11 mouse cellular contexts compared by ENCODE assay signal in genomic region chr2:71878943-71879342, GRCm38 (mm10).
"Had no signal": no experiment of that assay in that cellular context is flagged by ENCODE, and none has a peak within 500 bp of the region (broad histone marks: within the 10 kb centered on the region; RNA-seq: fewer than 3 reads in every experiment).

No protein-coding gene starts in this region.

- H3K4me3 ChIP-seq: layer of hippocampus, adult 2 months; limb, embryonic 12.5 days; lung, embryonic 15.5 days; midbrain, embryonic 13.5 days had no signal

- ATAC-seq: midbrain, embryonic 13.5 days had no signal

- H3K4me2 ChIP-seq: limb, embryonic 12.5 days; lung, embryonic 15.5 days; midbrain, embryonic 13.5 days had no signal

- H3K9ac ChIP-seq: limb, embryonic 12.5 days; lung, embryonic 15.5 days; midbrain, embryonic 13.5 days had no signal

- DNase-seq: kidney, adult 18-20 months; kidney, postnatal 10 days; kidney, postnatal 4 days; lung, postnatal 14 days; thymus, adult 2 months; thymus, postnatal 25 days had no signal

- H3K27me3 ChIP-seq: limb, embryonic 12.5 days; lung, embryonic 15.5 days had no signal

- H3K27ac ChIP-seq: layer of hippocampus, adult 2 months; limb, embryonic 12.5 days; lung, embryonic 15.5 days; macrophage; midbrain, embryonic 13.5 days had no signal

- H3K9me3 ChIP-seq: limb, embryonic 12.5 days; lung, embryonic 15.5 days; midbrain, embryonic 13.5 days had no signal
